Mouse (Mus musculus): ENCODE measurements at regions not wholly inside any gene's neighbourhood (a gene's known extent, or its start where the extent isn't known, plus 50 kb on each side); places are given as distances from the start of the nearest gene placed in this dataset.

GRCm38 (mm10) chr3:159689743-159690142, 90.8 kb downstream of the Rpe65 start:
- no peak for DNase-seq (ENCODE audit: extremely low read depth, insufficient read length, low spot score)

GRCm38 (mm10) chr3:159724340-159725119, 114.9 kb upstream of the Wls start:
- DNase-seq (ENCODE audit: extremely low read depth, insufficient read length, low spot score) = peak; percentile 7

- DNase-seq (ENCODE audit: extremely low read depth, insufficient read length, low spot score) = peak; percentile 4
Measured at GRCm38 (mm10) chr3:159732201-159732600, 107.3 kb upstream of the Wls start.

GRCm38 (mm10) chr3:159733141-159733540, 106.3 kb upstream of the Wls start:
- DNase-seq (ENCODE audit: extremely low read depth, insufficient read length, low spot score) = no peak

- DNase-seq (ENCODE audit: extremely low read depth, insufficient read length, low spot score) = no peak
Measured at GRCm38 (mm10) chr3:159734547-159734946, 104.9 kb upstream of the Wls start.

- DNase-seq (ENCODE audit: extremely low read depth, insufficient read length, low spot score) = no peak
Measured at GRCm38 (mm10) chr3:159736070-159736469, 103.4 kb upstream of the Wls start.

GRCm38 (mm10) chr3:159740600-159741279, 98.7 kb upstream of the Wls start:
- DNase-seq (ENCODE audit: extremely low read depth, insufficient read length, low spot score) = no peak

- no peak for DNase-seq (ENCODE audit: extremely low read depth, insufficient read length, low spot score)
Measured at GRCm38 (mm10) chr3:159741816-159742215, 97.7 kb upstream of the Wls start.

GRCm38 (mm10) chr3:159759740-159760139, 79.7 kb upstream of the Wls start:
- DNase-seq (ENCODE audit: extremely low read depth, insufficient read length, low spot score) = no peak

- no peak for DNase-seq (ENCODE audit: extremely low read depth, insufficient read length, low spot score)
Measured at GRCm38 (mm10) chr3:159760293-159760692, 79.2 kb upstream of the Wls start.

GRCm38 (mm10) chr3:159760949-159761348, 78.5 kb upstream of the Wls start:
- no peak for DNase-seq (ENCODE audit: extremely low read depth, insufficient read length, low spot score)

GRCm38 (mm10) chr3:159782222-159782844, 57.1 kb upstream of the Wls start:
- no peak for DNase-seq (ENCODE audit: extremely low read depth, insufficient read length, low spot score)

GRCm38 (mm10) chr3:159787776-159788175, 51.7 kb upstream of the Wls start:
- DNase-seq (ENCODE audit: extremely low read depth, insufficient read length, low spot score) = no peak

Data from 3134 (cell line).